Mouse (Mus musculus) c-Kit-positive CD71-positive TER-119-positive erythroid progenitor cells, embryonic 14.5 days (primary cell): Measurements from ENCODE around the gene Gfod1.

ENCODE experiments used
- DNase-seq: peaks from one replicate; pipeline ENCODE4 v3.0.0-alpha.2; 2013; ENCODE audit warnings: low spot score

The Gfod1 gene

DNA sequence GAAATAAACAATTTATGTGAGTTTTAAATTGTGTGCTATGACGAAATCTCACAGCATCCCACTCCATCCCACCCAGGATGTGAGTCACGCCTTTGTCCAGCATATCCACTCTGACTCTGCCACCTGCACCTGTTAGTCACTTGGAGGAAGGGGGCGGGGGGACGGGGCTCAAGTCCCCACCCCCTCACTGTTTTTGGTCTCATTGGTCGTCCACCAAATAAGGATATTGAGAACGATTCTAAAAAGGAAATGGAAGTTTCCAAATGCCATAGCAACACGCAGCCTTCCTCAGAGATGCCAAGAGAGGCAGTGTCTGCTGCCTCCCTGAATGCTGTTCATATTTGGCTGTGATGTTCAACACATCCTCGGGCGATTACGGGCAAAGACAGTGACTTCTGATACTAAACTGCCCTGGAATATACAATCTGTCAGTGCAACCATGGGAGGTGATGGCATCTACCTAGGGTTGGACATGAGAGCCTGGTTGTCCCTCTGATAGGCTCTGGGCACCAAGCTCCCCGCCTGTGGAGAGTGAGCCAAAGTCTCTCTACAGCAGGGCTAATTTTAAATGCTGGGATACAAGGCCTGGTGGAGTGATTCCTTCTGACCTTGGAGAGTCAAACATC, 41.7 kb downstream of the Gfod1 start:
- no peak for DNase-seq

- peak; percentile 91 for DNase-seq
Measured at GRCm38 (mm10) chr13:43261287-43261686, 42.7 kb downstream of the Gfod1 start.

- peak; percentile 76 for DNase-seq
Measured at GRCm38 (mm10) chr13:43260731-43261130, 43.2 kb downstream of the Gfod1 start.

DNA sequence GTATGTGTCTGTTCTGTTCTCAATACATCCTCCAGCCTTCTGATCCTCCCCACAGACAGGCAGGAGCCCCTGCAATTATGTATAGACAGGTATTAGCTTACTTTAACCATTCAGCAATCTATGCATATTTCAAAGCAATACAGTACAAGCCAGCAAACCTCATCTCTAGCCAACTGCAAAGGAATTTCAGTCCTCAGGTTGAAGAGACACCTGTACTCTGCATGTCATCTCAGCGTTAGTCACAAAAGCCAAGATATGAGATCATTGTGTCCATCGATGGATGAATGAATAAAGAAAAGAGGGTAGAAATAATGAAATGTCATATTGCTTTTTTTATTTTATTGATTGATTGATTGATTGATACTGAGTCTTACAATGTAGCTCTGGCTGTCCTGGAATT, 47.5 kb downstream of the Gfod1 start:
- DNase-seq = no peak

GRCm38 (mm10) chr13:43253526-43253925, 50.4 kb downstream of the Gfod1 start:
- DNase-seq = no peak

DNA sequence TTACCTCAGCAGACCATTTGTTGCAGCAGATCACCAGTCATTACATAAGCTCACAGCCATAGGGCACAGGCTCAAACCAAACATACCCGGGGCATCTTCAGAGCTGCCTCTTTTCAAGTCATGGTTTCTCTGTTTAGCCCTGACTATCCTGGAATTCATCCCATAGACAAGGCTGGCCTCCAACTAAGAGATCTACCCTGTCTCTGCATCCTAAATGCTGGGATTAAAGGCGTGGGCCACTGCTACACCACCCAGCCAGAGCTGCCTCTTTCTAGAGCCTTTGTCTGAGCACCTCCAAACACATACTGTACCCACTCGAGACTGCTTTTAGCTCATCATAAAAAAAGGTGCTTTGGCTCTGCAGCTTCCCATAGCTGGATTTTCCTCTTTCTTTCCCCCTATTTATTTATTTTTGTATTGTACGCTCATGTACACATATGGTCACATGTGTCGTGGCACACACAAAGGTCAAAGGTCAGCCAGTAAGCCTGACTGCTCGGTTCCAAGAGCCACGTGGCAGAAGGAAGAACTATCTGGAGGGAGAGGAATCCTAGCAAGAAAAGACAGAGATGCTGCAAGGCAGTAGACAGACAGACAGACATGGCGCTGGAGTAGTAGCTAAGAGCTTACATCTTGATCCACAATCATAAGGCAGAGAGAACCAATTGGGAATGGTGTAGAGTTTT, 51.7 kb downstream of the Gfod1 start:
- DNase-seq = no peak

- no peak for DNase-seq
Measured at GRCm38 (mm10) chr13:43251391-43251790, 52.6 kb downstream of the Gfod1 start.

- no peak for DNase-seq
Measured at GRCm38 (mm10) chr13:43250653-43251052, 53.3 kb downstream of the Gfod1 start.

DNA sequence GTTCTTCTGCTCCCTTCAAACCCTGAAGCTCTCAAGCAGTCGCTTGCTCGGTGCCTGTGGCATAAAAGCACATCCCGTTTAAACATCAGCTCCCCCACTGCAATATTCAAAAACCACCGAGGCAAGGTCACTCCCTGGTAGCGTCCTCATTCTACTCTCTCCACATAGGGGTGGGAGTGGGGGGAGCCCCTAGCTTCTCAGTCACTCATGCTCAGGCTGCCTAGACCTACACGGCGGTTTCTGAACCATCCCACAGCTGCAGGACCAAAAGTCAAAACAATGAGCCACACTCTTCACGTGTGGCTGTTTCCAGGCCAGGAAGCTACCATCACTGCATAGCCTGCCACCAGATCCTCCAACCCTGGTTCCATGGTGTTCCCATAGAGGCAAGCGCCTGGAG, 53.9 kb downstream of the Gfod1 start:
- DNase-seq = no peak

DNA sequence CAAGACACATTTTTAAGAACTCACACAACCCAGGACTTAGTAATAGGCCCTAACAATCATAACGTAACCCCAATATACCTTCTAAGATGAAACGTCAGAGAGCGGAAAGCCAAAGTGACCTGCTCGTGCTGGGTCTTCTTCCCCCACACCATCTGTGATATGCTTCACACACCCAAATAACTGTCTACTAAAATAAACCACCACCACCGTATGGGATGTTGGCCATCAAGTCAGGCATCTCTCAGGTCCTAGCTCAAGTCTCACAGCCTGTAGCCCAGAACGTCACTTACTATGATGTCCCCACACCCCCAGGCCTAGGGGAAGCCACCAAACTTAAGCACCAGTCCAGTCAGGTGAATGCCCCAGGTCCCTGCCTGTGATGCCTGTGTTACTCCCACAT, 55.6 kb downstream of the Gfod1 start:
- no peak for DNase-seq

DNA sequence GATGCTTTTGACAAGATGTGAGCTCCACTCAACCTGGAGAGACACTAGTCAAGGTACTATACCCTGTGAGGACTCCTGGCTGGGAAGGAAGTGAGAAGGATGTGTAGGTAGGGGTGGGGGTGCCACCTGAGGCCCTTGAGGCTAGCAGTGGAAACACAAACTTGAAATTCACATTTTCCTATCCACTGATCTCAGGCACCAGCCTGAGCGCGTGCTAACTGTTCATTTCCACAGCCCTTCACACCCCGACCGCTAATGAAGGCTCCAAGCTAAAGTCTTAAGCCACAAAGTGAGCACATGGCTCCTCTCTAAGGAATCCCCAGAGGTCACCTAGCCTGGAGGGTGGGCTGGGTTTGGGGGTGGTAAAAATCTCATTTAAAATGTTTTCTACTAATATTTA, 57.1 kb downstream of the Gfod1 start:
- no peak for DNase-seq

DNA sequence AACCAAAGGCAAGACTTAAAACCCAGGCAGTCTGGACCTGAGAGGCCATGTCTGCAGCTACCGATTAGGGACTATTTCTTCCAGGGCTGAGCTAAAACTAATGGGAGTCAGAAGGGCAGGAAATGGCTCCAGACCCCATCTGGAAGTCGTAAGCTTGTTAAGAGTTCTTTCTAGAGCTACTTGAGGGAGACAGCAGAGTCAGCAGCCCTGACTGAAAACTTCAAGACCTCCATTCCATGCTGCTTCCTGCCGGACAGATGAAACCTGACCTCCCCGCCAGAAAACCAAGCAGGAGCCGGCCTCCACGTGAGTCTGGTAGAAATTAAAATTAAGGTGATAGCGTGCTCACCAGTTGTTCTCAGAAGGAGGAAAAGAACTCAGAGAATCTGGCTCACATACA, 60.2 kb downstream of the Gfod1 start:
- no peak for DNase-seq

DNA sequence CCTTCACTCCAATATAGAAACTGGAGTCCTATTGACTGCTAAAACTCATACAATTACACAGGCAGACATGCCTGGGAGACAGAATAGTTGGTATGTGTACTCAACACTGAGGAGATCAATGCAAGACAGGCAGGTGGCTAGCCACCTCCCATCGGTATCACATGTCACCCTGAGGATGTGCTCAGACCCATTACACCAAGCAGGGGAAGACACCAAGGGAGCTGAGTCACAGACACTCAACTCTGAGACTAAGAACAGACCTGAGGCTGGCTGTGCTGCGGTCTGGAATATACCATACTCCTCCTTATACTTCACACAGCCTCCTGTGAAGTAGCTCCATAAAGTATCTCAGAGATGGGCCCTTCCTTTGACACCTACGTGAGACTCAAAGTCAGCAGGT, 60.7 kb downstream of the Gfod1 start:
- DNase-seq = no peak

DNA sequence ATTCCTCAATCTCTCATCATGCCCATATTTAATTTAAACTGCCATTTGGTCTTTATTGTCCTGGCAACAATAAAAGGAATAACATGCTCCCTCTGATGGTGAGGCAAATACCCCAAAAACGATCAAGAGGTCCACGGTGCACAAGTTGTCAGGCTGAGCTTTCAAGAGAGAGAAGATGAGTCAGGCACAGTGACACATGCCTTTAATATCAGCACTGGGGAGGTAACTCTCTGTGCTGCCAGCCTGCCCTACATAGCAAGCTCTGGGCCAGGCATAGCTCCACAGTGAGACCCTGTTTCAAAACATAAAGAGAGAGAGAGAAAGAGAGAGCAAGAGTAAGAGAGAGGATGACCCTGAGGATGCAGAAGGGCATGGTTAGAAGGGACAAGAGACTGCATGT, 62.2 kb downstream of the Gfod1 start:
- no peak for DNase-seq

DNA sequence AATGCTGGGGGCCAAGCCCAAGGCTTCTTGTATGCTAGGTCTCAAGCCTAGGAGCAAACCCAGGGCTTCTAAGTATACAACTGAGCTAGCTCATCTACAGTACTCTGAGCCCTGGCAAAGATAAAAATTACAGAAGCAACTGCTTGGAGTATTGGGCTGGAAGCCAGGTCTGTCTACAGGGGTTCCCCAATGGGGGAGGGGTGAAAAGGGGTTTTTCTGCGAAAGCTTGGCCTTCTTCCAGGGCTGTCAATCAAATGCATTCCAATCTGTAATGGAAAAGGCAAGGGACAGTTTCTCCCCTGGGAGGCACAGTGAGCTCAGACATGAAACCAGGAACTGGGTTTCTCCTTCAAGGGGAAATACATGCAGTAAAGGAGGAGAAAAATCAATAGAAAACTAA, 62.9 kb downstream of the Gfod1 start:
- DNase-seq = no peak

DNA sequence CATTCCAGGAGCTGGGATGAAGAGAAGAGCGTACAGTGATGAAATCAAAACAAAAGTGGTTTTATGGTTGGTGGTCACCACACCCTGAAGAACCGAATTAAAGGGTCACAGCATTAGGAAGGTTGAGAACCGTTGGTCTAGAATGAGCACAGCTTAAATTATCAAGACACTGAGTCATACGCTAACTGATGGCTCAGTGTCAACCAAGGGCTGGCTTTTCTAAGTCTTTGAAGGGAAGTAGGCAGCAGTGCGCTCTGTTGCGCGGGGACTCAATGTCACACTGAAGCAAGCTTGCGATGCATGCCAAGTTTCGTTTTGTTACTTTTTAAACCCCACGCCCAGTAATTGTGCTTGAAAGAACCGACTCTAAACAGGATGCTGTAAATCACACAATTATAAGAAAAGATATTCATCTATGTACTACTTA, 64.2 kb downstream of the Gfod1 start:
- DNase-seq = no peak

DNA sequence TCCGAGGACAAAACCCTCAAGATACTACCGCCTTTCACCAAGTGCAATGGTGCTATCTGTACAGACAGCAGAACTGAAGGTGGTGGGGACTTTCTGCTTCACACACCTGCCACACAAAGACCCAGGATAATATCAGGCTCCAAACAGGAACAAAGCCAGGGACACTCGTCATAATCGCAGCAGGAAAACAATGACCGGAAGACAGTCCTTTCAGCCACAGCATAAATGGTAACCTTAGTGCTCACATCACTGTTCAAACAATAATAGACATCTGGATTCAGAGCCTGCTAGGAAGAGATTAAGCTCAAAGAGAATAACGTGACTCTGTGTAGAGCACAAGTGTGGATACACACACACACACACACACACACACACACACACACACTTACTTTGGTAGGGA, 67.3 kb downstream of the Gfod1 start:
- no peak for DNase-seq

- no peak for DNase-seq
Measured at GRCm38 (mm10) chr13:43235982-43236381, 68.0 kb downstream of the Gfod1 start.

DNA sequence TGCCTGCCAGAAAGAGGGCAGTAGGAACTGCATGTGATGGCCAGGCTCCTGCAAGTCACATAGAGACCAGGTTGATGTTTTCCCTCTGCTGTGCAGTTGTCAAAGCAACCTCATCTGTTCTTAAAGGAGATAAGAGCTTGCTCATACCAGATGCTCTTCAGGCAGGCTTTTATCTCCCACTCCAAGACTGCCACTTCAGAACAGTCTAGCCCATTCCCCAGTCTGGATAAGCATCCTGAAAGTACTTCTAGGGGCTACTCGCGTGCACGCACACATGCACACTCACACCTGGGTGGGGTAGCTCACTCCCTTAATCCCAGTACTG, 68.4 kb downstream of the Gfod1 start:
- peak; percentile 68 for DNase-seq

- DNase-seq = peak; percentile 35
Measured at GRCm38 (mm10) chr13:43234869-43235585, 68.9 kb downstream of the Gfod1 start.

DNA sequence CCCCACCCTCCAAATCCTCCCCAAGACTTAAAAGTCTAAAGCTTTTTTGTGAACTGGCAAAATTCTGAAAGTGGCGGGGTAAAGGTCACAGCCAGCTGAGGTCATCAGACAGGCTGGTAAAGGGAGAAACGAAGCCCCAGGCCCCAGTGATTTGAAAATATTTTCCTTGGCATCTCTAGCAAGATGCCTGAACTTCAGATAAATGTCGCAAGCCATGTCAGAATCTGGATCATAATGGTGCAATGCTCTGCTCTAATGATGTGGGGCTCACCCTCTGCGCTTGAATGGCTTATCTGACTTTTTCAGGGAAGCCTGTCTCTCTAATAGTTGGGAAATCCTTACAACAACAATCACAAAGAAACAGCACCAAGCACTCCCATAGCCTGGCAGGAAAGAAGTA, 70.6 kb downstream of the Gfod1 start:
- DNase-seq = no peak

DNA sequence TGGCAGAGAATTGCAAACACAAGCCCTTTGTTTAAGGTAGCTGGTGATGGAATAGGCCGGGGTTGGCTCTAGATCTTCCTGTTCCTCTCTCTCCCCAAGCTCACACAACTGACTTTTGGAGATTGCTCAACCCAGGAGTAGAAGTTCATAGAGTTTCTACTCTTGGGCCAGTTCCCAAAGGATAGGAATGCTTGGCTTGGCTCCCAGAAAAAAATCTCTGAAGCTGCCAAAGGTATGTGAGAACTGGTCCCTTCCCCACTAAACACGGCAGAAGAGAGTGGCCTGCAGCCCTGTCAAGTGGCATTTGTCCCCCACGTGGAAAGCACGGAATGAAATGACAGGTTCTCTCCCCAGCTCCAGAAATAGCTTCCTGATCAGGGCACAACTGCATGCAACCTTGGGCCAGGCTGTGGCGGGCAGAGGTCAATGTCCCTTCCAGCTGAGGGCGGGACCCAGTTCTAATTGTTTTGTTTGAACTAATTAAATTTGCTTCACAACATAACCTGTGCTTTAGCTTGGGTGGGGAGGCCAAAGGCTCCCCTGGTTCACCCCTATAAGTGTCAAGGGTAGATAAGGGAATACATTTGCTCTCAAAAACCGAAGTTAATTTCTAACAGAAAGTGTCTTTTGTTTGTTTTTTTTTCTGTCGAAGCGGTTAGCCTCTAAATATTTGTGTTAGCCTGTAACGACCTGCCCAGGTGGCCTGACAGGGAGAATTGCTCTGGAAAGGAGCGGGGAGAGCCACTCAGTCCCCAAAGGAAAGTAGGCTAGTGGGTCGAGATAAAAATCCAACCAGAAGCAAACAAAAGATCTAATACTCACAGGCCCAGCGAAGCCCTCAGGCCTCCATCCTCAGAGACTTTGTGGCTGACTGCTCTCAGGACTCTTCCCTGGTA, 71.8 kb downstream of the Gfod1 start:
- no peak for DNase-seq

GRCm38 (mm10) chr13:43230842-43231241, 73.1 kb downstream of the Gfod1 start:
- DNase-seq = no peak
